Mouse (Mus musculus): ENCODE measurements around the gene Abhd14b.

The Abhd14b gene

GRCm38 (mm10) chr9:106429221-106430014 lies 17.8 kb upstream of the Abhd14b start, which contains the start of gene Rpl29:
Gene Rpl29, plus strand, starts transcription at chr9:106429454.
- peak; percentile 97 for DNase-seq (ENCODE audit: low read depth)

GRCm38 (mm10) chr9:106430015-106430264 lies 17.3 kb upstream of the Abhd14b start:
- DNase-seq (ENCODE audit: low read depth) = no peak

GRCm38 (mm10) chr9:106433389-106433788 lies 13.9 kb upstream of the Abhd14b start:
- DNase-seq (ENCODE audit: low read depth) = no peak

- DNase-seq (ENCODE audit: low read depth) = no peak
Observed at GRCm38 (mm10) chr9:106436566-106436965, 10.7 kb upstream of the Abhd14b start.

- DNase-seq (ENCODE audit: low read depth) = no peak
Observed at GRCm38 (mm10) chr9:106442680-106443079, 4.6 kb upstream of the Abhd14b start.

GRCm38 (mm10) chr9:106444836-106445235 lies 2.4 kb upstream of the Abhd14b start:
- DNase-seq (ENCODE audit: low read depth) = no peak

GRCm38 (mm10) chr9:106447951-106448350 lies 692 bp downstream of the Abhd14b start:
- DNase-seq (ENCODE audit: low read depth) = no peak

- DNase-seq (ENCODE audit: low read depth) = peak; percentile 87
Observed at GRCm38 (mm10) chr9:106448498-106449031, 1.3 kb downstream of the Abhd14b start.

- no peak for DNase-seq (ENCODE audit: low read depth)
Observed at GRCm38 (mm10) chr9:106449947-106450346, 2.7 kb downstream of the Abhd14b start.

GRCm38 (mm10) chr9:106450661-106451060 lies 3.4 kb downstream of the Abhd14b start:
- DNase-seq (ENCODE audit: low read depth) = no peak

- no peak for DNase-seq (ENCODE audit: low read depth)
Observed at GRCm38 (mm10) chr9:106451298-106451697, 4.0 kb downstream of the Abhd14b start.

GRCm38 (mm10) chr9:106451899-106452298 lies 4.6 kb downstream of the Abhd14b start:
- DNase-seq (ENCODE audit: low read depth) = no peak

GRCm38 (mm10) chr9:106452351-106452750 lies 5.1 kb downstream of the Abhd14b start:
- DNase-seq (ENCODE audit: low read depth) = no peak

- no peak for DNase-seq (ENCODE audit: low read depth)
Observed at GRCm38 (mm10) chr9:106452821-106453220, 5.6 kb downstream of the Abhd14b start.

- peak; percentile 42 for DNase-seq (ENCODE audit: low read depth)
Observed at GRCm38 (mm10) chr9:106453271-106454070, 6.2 kb downstream of the Abhd14b start, which contains the start of gene Pcbp4. Gene Pcbp4, plus strand, starts transcription at chr9:106453291.

GRCm38 (mm10) chr9:106454071-106454761 lies 7.0 kb downstream of the Abhd14b start:
- DNase-seq (ENCODE audit: low read depth) = no peak

- DNase-seq (ENCODE audit: low read depth) = no peak
Observed at GRCm38 (mm10) chr9:106454888-106455681, 7.8 kb downstream of the Abhd14b start.

GRCm38 (mm10) chr9:106456325-106457162 lies 9.3 kb downstream of the Abhd14b start:
- DNase-seq (ENCODE audit: low read depth) = no peak

- DNase-seq (ENCODE audit: low read depth) = no peak
Observed at GRCm38 (mm10) chr9:106457163-106457559, 9.9 kb downstream of the Abhd14b start.

- no peak for DNase-seq (ENCODE audit: low read depth)
Observed at GRCm38 (mm10) chr9:106457920-106458319, 10.7 kb downstream of the Abhd14b start.

GRCm38 (mm10) chr9:106459946-106460345 lies 12.7 kb downstream of the Abhd14b start:
- DNase-seq (ENCODE audit: low read depth) = no peak

Measured in 416B (cell line).